Mouse (Mus musculus) adrenal gland (tissue): Measurements from ENCODE around the gene Ybx2.

Experiments
- intact Hi-C: fragments of 180-260 bp; cut with DNase I; formaldehyde crosslinking; loops from one replicate; pipeline ENCODE4 v1.15.1; 2025
- microRNA-seq, 2 experiments: library from miRNA; unstranded; fragments of <30 nt; microRNA quantifications; one replicate each; pipeline ENCODE4; 2019

The Ybx2 gene

GRCm38 (mm10) chr11:69989949-69990348 lies 54.4 kb downstream of the Ybx2 start:
- intact Hi-C loops = no loop called here

Small RNA genes lying within 50 kb of the gene (microRNA-seq; reads per million reads assigned to microRNA genes)
- gene Gm44349 = 0 reads per million in 2 experiments
